Mouse (Mus musculus): ENCODE results near the gene 4930447C04Rik. TPM values are rescaled to one million over a fixed set of nuclear protein-coding genes. Genes with fewer than 3 reads are reported as not detected.
A peak's percentile ranks its signal among the peaks of the same experiment; 100 is the strongest.

4930447C04Rik gene
- polyA plus RNA-seq (2014; fragmentation: Nextera tagmentation; extraction: Ambion mirVana): 5.3 and 7.1 TPM in 2 replicates

DNA sequence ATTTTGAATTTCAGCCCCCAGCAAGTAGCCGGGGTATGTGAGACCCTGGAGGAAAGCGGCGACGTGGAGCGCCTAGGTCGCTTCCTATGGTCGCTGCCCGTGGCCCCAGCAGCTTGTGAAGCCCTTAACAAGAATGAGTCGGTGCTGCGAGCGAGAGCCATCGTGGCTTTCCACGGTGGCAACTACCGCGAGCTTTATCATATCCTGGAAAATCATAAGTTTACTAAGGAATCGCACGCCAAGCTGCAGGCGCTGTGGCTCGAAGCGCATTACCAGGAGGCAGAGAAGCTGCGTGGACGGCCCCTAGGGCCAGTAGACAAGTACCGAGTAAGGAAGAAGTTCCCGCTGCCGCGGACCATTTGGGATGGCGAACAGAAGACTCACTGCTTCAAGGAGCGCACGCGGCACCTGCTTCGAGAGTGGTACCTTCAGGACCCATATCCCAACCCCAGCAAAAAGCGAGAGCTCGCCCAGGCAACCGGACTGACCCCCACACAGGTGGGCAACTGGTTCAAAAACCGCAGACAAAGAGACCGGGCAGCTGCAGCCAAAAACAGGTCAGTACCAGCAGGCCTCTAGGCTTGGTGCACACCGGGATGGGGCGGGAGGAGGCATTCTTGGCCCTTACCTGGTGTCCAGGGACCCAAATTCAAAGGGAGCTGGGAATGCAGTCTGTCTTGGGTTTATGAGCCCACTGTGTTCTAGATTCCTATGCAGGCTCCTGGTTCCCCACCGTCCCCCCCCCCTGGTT, at the start of gene 4930447C04Rik:
Gene 4930447C04Rik (minus strand): TSS at position 704 of the 751 bp plus-strand sequence.
- WGBS: under 1% methylated on average over 39 of the region's 39 CpGs
- Histone ChIP-seq H3K27ac (ENCODE audit: low read depth, low read length) (no peak within 1 kb of the TSS), H3K4me2 (ENCODE audit: low read depth, low read length) (peak within 1 kb of the TSS; percentile 24; the same call in 1 of the 2 replicates), H3K4me3 (ENCODE audit: low read depth, low read length) (no peak within 1 kb of the TSS), H3K9me3 (ENCODE audit: control insufficient read depth, low read length) (no peaks in the 10 kb centered on the region), H3K9ac (replicated peaks; ENCODE audit: low read depth, low read length) (no peak within 1 kb of the TSS), H3K36me3 (ENCODE audit: control insufficient read depth, insufficient read depth, low read length) (no peaks in the 10 kb centered on the region), H3K4me1 (ENCODE audit: control insufficient read depth, insufficient read depth, low read length) (0 out of 2 replicates have a peak, but pooled peaks cover 4% of the 10 kb centered on the region), H3K27me3 (ENCODE audit: control insufficient read depth, insufficient read depth, low read length) (peaks cover 60% of the 10 kb centered on the region)
- ATAC-seq (ENCODE audit: low read depth): no peak

DNA sequence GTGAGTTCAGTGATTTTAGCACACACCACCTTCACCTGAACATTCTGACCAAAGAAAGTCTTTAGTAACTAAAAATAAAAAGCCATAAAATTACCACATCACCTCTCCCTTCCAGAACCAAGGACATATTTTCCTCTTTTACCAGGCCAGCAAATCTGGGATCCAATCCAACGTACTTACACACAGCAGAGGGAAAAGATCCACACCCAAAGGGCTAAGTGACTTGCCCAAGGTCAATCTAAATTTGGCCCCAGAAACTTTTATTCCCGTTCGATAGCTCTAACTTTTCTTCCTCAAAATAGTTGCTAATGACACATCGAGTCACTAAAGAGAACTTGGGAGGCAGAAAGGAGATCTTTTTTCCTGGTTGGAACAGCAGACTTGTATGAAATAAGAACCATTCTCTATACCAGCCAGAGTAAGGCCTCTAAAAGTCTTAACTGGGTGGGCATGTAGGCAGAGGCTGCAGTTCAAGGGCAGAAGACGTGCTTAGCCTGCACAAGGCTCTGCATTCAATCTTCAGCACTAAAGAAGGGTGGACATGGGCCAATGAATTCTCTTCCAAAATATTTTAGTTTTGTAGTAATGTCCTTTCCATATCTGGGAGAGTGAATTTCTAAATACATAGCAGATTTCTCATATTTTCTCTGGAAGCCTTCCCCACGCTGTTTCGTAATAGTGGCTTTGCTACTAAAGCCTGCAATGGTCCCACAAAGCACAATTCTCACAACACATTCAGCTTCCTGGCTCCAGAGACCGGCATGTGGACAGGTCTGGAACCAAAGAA, 42.7 kb upstream of the 4930447C04Rik start:
- Histone ChIP-seq H3K9ac (replicated peaks; ENCODE audit: low read depth, low read length) (no peak overlapping the region), H3K27ac (ENCODE audit: low read depth, low read length) (no peak overlapping the region), H3K36me3 (ENCODE audit: control insufficient read depth, insufficient read depth, low read length) (no peaks in the 10 kb centered on the region), H3K9me3 (ENCODE audit: control insufficient read depth, low read length) (no peaks in the 10 kb centered on the region), H3K4me1 (ENCODE audit: control insufficient read depth, insufficient read depth, low read length) (no peaks in the 10 kb centered on the region), H3K27me3 (ENCODE audit: control insufficient read depth, insufficient read depth, low read length) (no peaks in the 10 kb centered on the region), H3K4me2 (ENCODE audit: low read depth, low read length) (no peak overlapping the region), H3K4me3 (ENCODE audit: low read depth, low read length) (no peak overlapping the region)
- no peak for ATAC-seq (ENCODE audit: low read depth)
- 89% methylated on average over 8 of the region's 8 CpGs for WGBS

DNA sequence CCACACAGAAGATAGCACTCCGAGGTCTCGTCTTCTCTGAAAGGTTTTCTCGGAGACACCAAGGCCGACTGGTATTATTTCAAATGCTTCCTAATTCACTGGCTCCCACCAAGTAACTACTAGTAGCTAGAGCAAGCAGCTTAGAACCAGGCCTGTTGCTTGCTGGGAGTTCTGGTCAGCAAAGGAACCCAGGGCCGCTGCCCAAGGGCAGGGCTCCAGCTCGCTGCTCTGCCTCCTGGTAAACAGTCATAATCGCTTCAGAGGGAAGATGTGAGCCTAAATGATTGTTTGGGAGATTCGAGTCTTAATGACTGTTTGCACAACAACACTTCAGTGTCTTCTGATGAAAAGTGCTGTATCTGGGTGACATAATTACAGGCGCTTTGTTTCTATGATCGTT, 42.0 kb upstream of the 4930447C04Rik start:
- 78% methylated on average over 10 of the region's 10 CpGs for WGBS
- Histone ChIP-seq H3K4me1 (ENCODE audit: control insufficient read depth, insufficient read depth, low read length) (no peaks in the 10 kb centered on the region), H3K9ac (replicated peaks; ENCODE audit: low read depth, low read length) (no peak overlapping the region), H3K4me2 (ENCODE audit: low read depth, low read length) (no peak overlapping the region), H3K4me3 (ENCODE audit: low read depth, low read length) (no peak overlapping the region), H3K9me3 (ENCODE audit: control insufficient read depth, low read length) (no peaks in the 10 kb centered on the region), H3K36me3 (ENCODE audit: control insufficient read depth, insufficient read depth, low read length) (no peaks in the 10 kb centered on the region), H3K27me3 (ENCODE audit: control insufficient read depth, insufficient read depth, low read length) (no peaks in the 10 kb centered on the region), H3K27ac (ENCODE audit: low read depth, low read length) (no peak overlapping the region)
- no peak for ATAC-seq (ENCODE audit: low read depth)

DNA sequence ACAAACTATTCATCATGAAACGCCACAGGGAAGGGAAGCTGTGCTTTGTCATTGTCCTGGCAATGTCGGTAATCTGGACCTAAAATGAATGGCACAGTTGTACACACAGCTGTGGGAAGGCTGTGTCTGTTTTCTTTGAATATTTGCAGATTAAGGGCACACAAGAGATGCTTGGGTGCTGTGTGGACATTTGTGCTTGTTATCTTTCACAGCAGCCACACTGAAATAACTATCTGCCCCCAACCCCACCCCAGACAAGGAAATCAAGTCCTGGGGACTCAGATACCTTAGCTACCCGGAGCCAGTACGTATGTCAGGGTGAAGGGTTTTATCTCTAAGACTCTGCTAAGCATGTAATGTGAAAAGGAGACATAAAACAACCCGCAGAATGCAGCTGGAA, 38.7 kb upstream of the 4930447C04Rik start:
- no peak for ATAC-seq (ENCODE audit: low read depth)
- Histone ChIP-seq H3K9me3 (ENCODE audit: control insufficient read depth, low read length) (no peaks in the 10 kb centered on the region), H3K27me3 (ENCODE audit: control insufficient read depth, insufficient read depth, low read length) (no peaks in the 10 kb centered on the region; the same call in 1 of the 2 replicates), H3K9ac (replicated peaks; ENCODE audit: low read depth, low read length) (no peak overlapping the region), H3K36me3 (ENCODE audit: control insufficient read depth, insufficient read depth, low read length) (no peaks in the 10 kb centered on the region), H3K4me2 (ENCODE audit: low read depth, low read length) (no peak overlapping the region), H3K4me3 (ENCODE audit: low read depth, low read length) (no peak overlapping the region), H3K4me1 (ENCODE audit: control insufficient read depth, insufficient read depth, low read length) (0 out of 2 replicates have a peak, but pooled peaks cover 5% of the 10 kb centered on the region), H3K27ac (ENCODE audit: low read depth, low read length) (no peak overlapping the region)
- 74% methylated on average over 5 of the region's 5 CpGs for WGBS

DNA sequence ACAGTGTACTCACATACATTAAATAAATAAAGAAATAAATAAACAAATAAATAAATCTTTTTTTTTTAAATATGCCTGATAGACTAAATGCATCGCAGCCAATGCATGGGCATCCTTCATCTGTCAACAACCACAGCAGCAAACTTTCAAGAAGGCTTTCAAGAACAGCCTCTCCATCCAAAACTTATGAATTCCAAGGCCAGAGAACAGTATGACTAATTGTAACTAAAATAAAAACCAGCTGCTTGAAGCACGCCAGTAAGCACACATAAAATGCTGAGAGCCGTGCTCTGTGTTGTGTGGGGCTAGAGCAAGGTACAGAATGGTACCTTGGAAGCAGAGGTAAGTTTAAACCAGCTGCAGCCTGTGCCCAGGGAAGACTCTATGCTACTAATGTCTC, 37.3 kb upstream of the 4930447C04Rik start:
- Histone ChIP-seq H3K9me3 (ENCODE audit: control insufficient read depth, low read length) (no peaks in the 10 kb centered on the region), H3K36me3 (ENCODE audit: control insufficient read depth, insufficient read depth, low read length) (no peaks in the 10 kb centered on the region), H3K9ac (replicated peaks; ENCODE audit: low read depth, low read length) (no peak overlapping the region), H3K4me2 (ENCODE audit: low read depth, low read length) (no peak overlapping the region), H3K4me3 (ENCODE audit: low read depth, low read length) (no peak overlapping the region), H3K27me3 (ENCODE audit: control insufficient read depth, insufficient read depth, low read length) (no peaks in the 10 kb centered on the region; the same call in 1 of the 2 replicates), H3K27ac (ENCODE audit: low read depth, low read length) (no peak overlapping the region), H3K4me1 (ENCODE audit: control insufficient read depth, insufficient read depth, low read length) (0 out of 2 replicates have a peak, but pooled peaks cover 5% of the 10 kb centered on the region)
- ATAC-seq (ENCODE audit: low read depth): no peak
- WGBS: 91% methylated on average over 3 of the region's 3 CpGs

DNA sequence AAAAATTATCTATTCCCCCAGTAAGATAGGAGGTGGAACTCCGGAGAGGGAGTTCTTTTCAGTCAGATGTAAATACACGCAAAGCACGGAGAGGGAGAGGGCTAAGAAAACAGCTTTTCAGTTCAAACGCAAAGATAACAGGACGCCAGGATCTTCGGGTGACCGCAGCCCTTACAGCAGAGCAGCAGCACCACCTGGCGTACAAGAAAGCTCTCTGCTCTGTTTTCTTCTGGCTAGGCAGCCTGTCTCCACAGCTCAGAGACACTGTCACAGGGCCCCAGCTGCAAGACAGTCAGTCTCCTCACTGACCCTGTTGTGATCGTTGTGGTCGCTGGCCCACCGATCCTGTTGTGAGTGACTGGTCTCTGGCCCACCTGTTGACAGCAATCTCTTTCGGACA, 36.1 kb upstream of the 4930447C04Rik start:
- Histone ChIP-seq H3K27ac (ENCODE audit: low read depth, low read length) (no peak overlapping the region), H3K4me3 (ENCODE audit: low read depth, low read length) (no peak overlapping the region), H3K9ac (replicated peaks; ENCODE audit: low read depth, low read length) (no peak overlapping the region), H3K36me3 (ENCODE audit: control insufficient read depth, insufficient read depth, low read length) (no peaks in the 10 kb centered on the region), H3K9me3 (ENCODE audit: control insufficient read depth, low read length) (no peaks in the 10 kb centered on the region), H3K4me1 (ENCODE audit: control insufficient read depth, insufficient read depth, low read length) (0 out of 2 replicates have a peak, but pooled peaks cover 5% of the 10 kb centered on the region), H3K27me3 (ENCODE audit: control insufficient read depth, insufficient read depth, low read length) (no peaks in the 10 kb centered on the region; the same call in 1 of the 2 replicates), H3K4me2 (ENCODE audit: low read depth, low read length) (peak overlapping the region; percentile 38; the same call in 1 of the 2 replicates)
- peak; percentile 76 for ATAC-seq (ENCODE audit: low read depth)
- WGBS: 1% methylated on average over 12 of the region's 12 CpGs

DNA sequence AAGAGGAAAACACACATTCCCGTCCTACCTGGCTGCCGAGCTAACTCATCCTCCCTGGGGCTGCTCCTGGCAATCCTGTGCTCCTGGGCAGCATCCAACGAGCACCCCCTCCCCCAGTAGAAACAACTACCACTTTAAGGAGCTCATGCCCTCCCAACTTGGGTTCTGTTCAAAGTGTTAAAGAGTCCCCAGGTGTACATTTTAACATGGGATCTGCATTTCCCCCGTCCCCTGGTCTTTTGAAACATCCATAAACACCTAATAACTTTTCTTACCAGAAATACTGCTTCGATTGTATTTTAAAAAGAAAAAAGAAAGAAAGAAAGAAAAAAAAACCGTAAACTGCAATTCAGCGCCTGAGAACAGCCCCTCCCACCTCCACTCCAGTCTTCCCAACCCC, 35.6 kb upstream of the 4930447C04Rik start:
- Histone ChIP-seq H3K4me1 (ENCODE audit: control insufficient read depth, insufficient read depth, low read length) (0 out of 2 replicates have a peak, but pooled peaks cover 5% of the 10 kb centered on the region), H3K9me3 (ENCODE audit: control insufficient read depth, low read length) (no peaks in the 10 kb centered on the region), H3K4me3 (ENCODE audit: low read depth, low read length) (no peak overlapping the region), H3K36me3 (ENCODE audit: control insufficient read depth, insufficient read depth, low read length) (no peaks in the 10 kb centered on the region), H3K9ac (replicated peaks; ENCODE audit: low read depth, low read length) (no peak overlapping the region), H3K27me3 (ENCODE audit: control insufficient read depth, insufficient read depth, low read length) (no peaks in the 10 kb centered on the region; the same call in 1 of the 2 replicates), H3K4me2 (ENCODE audit: low read depth, low read length) (peak overlapping the region; percentile 38; the same call in 1 of the 2 replicates), H3K27ac (ENCODE audit: low read depth, low read length) (no peak overlapping the region)
- 7% methylated on average over 7 of the region's 7 CpGs for WGBS
- no peak for ATAC-seq (ENCODE audit: low read depth)

DNA sequence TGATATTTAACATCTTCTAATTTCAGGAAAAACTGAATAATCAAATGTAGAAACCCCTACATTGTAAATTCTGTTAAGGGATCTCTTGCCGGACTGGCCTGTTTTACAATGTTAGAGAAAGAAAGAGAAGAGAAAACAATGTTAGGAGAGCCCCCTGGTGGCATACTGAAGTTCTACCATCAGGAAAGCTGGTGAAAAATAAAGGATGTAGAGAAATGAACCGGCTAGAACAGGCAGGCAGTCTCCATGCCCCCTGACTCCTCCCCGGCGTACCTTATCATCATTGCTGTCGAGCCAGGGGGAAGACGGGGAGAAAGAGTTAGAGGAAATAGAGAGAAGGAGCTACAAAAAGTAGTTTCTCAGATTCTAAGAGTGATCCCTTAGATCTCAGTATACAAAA, 32.6 kb upstream of the 4930447C04Rik start:
- no peak overlapping the region for H3K4me3 ChIP-seq (ENCODE audit: low read depth, low read length)
- no peak for ATAC-seq (ENCODE audit: low read depth)
- H3K4me1 ChIP-seq (ENCODE audit: control insufficient read depth, insufficient read depth, low read length): 0 out of 2 replicates have a peak, but pooled peaks cover 5% of the 10 kb centered on the region
- no peak overlapping the region for H3K9ac ChIP-seq (replicated peaks; ENCODE audit: low read depth, low read length)
- H3K9me3 ChIP-seq (ENCODE audit: control insufficient read depth, low read length): no peaks in the 10 kb centered on the region
- WGBS: 12% methylated on average over 6 of the region's 6 CpGs
- H3K4me2 ChIP-seq (ENCODE audit: low read depth, low read length): no peak overlapping the region
- no peak overlapping the region for H3K27ac ChIP-seq (ENCODE audit: low read depth, low read length)
- no peaks in the 10 kb centered on the region; the same call in 1 of the 2 replicates for H3K27me3 ChIP-seq (ENCODE audit: control insufficient read depth, insufficient read depth, low read length)
- H3K36me3 ChIP-seq (ENCODE audit: control insufficient read depth, insufficient read depth, low read length): no peaks in the 10 kb centered on the region

DNA sequence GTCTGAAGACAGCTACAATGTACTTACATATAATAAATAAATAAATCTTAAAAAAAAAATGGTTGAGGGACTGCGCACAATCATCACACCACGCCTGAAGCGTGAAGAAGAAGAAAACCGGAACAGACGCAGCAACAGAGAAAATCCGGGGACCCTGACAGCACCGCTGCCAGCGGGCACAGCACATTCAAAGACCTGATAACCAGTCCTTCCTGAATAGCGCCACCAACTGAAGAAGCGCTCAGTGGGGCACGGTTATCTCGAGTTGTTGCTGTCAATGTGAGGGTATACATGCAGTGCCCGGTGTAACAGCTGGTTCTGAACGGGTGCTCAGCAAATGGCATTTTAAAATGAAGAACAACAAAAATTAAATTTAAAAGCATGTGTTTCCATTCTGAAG, 30.0 kb upstream of the 4930447C04Rik start:
- H3K27ac ChIP-seq (ENCODE audit: low read depth, low read length): no peak overlapping the region
- H3K4me2 ChIP-seq (ENCODE audit: low read depth, low read length): no peak overlapping the region
- H3K4me1 ChIP-seq (ENCODE audit: control insufficient read depth, insufficient read depth, low read length): no peaks in the 10 kb centered on the region
- no peaks in the 10 kb centered on the region for H3K36me3 ChIP-seq (ENCODE audit: control insufficient read depth, insufficient read depth, low read length)
- no peak for ATAC-seq (ENCODE audit: low read depth)
- H3K9ac ChIP-seq (replicated peaks; ENCODE audit: low read depth, low read length): no peak overlapping the region
- H3K9me3 ChIP-seq (ENCODE audit: control insufficient read depth, low read length): no peaks in the 10 kb centered on the region
- WGBS: 71% methylated on average over 14 of the region's 14 CpGs
- H3K27me3 ChIP-seq (ENCODE audit: control insufficient read depth, insufficient read depth, low read length): no peaks in the 10 kb centered on the region; the same call in 1 of the 2 replicates
- H3K4me3 ChIP-seq (ENCODE audit: low read depth, low read length): no peak overlapping the region
